Mouse (Mus musculus): ENCODE results near the gene Gja5.

DNA sequence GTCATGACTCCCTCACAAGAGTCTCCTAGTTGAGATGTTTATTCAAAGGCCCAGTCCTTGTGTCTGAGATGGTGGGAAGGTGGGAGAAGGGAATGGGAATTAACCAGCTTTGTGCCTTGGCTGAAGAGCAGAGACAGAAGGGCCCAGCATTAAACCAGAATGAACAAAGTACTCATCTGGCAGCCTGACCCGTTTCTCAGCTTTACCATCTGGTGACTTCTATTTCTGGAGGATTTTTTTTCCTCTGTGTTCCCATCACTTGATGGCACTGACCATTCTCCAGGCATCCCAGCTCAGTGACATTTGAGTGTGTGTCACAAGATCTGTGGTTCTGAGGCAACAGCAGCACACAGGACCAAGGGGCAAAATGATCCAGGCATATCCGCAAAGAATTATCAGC lies 78.2 kb downstream of the Gja5 start:
- TF ChIP-seq POLR2A (IDR thresholded peaks at IDR 0.05; ENCODE audit: extremely low read depth, insufficient read depth, low read length) (no peak), CTCF (IDR thresholded peaks at IDR 0.05; ENCODE audit: extremely low read depth, insufficient read depth, low read length) (no peak)
